Mouse (Mus musculus): ENCODE data around the gene Olfr288.

DNA sequence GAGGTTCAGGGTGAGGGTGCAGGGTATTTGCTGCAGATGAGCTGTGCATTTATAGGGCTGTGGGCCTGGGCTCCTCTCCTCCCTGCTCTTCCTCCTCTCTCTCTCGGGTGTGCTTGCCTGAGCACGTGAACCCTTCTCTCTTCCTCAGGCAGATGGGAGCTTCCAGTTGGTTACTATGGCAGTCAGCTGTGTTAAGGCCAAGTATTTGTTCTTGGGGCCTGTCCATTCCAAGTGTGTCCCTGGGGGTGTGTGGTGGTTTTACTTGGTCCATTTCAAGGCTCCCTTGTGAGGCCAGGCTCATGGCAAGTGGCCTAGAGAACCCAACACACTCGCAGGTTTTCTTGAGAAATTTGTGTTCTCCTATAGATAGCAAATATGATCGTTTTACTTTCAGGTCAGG is 25.5 kb upstream of the Olfr288 start, which contains the start of the genes Gm44579 and Olfr287:
- TF ChIP-seq POLR2A (IDR thresholded peaks at IDR 0.05; ENCODE audit: insufficient read depth, low read depth, low read length) (no peak), CTCF (IDR thresholded peaks at IDR 0.05; ENCODE audit: insufficient read depth, low read depth, low read length) (no peak)
